Mouse (Mus musculus): ENCODE results near the gene Gls2. TPM values are rescaled to one million over a fixed set of nuclear protein-coding genes. Genes with fewer than 3 reads are reported as not detected.
A peak's percentile ranks its signal among the peaks of the same experiment; 100 is the strongest.
"Not testable (repeated sequence)": the region's sequence is repeated elsewhere in the genome, so short reads cannot be mapped to it uniquely, and the experiment has no call there.

The Gls2 gene
- polyA plus RNA-seq, 2 experiments: 3.7 to 5.5 TPM

GRCm38 (mm10) chr10:128185959-128186358 lies 8.3 kb upstream of the Gls2 start:
- peaks cover 13 to 18% of the 10 kb centered on the region in 2 experiments for H3K4me1 ChIP-seq (replicated peaks; ENCODE audit: control insufficient read depth in 2 of 2, insufficient read depth in 2 of 2, low read length in 1 of 2)
- ATAC-seq (ENCODE audit: insufficient read depth) (peak; percentile 40; the same call in 1 of the 2 replicates), DNase-seq (ENCODE audit: low read depth in 3 of 3, low spot score in 3 of 3) (peak; percentile 77 to 85 (median 81))
- 54% methylated on average over 2 of the region's 2 CpGs for WGBS (ENCODE audit: insufficient replicate concordance)
- no peaks in the 10 kb centered on the region for H3K36me3 ChIP-seq (replicated peaks; ENCODE audit: control insufficient read depth, insufficient read depth, low read depth)
- no peak overlapping the region for H3K9ac ChIP-seq (replicated peaks)
- no peak overlapping the region for H3K4me2 ChIP-seq (ENCODE audit: low read depth)
- no peaks in the 10 kb centered on the region for H3K9me3 ChIP-seq (ENCODE audit: control insufficient read depth, low read length)
- no peak overlapping the region for H3K4me3 ChIP-seq (ENCODE audit: insufficient read depth in 1 of 2, low read depth in 2 of 2, low read length in 2 of 2)
- no peaks in the 10 kb centered on the region for H3K27me3 ChIP-seq (ENCODE audit: control insufficient read depth, insufficient read depth, low read length)
- TF ChIP-seq EP300 (IDR thresholded peaks at IDR 0.05; ENCODE audit: low read depth) (no peak), CTCF (IDR thresholded peaks at IDR 0.05; ENCODE audit: low read depth) (peak; percentile 98)
- H3K27ac ChIP-seq: no peak overlapping the region; the same call in 1 of the 2 replicates

DNA sequence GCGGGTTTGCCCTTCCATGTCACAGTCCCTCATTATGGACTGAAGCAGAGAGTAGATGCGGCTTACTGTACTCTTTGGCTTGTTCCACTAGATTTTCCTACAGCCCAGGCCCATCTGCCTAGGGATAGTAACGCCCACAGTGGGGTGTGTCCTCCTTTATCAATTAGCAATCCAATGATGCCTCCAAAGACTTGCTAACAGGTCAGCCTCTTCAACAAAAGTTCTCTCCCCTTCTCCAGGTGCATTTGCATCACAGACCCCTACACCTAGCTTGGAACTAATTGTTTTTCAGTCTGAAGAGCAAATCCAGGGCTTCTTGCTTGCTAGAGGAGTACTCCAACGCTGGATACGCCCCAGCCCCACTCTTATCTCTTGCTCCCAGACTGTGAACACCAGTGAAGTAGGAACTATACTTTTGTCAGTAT lies 7.1 kb upstream of the Gls2 start:
- peak overlapping the region; percentile 89 for H3K27ac ChIP-seq

DNA sequence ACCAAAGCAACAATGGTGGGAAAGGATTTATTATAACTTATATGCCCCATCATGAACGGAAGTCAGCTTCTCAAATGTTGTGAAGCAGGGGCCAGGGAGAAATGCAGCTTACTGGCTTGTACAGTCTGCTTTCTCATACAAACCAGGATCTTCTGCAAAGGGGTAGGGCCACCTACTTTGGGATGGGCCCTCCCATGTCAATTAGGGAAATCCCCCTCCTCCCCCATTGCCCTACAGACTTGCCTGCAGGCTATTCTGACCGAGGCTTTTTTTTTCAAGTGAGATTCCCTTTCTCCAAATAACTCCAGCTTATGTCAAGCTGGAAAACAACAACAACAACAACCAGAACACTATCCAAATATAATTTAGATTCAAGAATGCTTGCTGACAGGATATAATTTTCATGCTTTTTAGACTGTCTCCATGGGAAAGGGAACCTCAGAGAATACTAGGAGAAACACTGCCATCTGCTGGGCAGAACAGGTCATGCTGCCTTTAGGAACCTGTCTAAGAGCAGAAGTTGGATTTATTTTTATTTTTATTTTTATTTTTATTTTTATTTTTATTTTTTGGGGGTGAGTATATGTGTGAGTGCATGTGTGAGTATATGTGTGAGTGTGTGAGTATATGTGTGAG lies 5.9 kb upstream of the Gls2 start:
- ATAC-seq (ENCODE audit: insufficient read depth) (no peak), DNase-seq (ENCODE audit: low read depth in 3 of 3, low spot score in 3 of 3) (peak; percentile 69 to 72 (median 70))
- peaks cover 13 to 18% of the 10 kb centered on the region in 2 experiments for H3K4me1 ChIP-seq (replicated peaks; ENCODE audit: control insufficient read depth in 2 of 2, insufficient read depth in 2 of 2, low read length in 1 of 2)
- no peak for TF ChIP-seq EP300 (IDR thresholded peaks at IDR 0.05; ENCODE audit: low read depth)
- TF ChIP-seq CTCF (IDR thresholded peaks at IDR 0.05; ENCODE audit: low read depth): peak; percentile 80
- no peak overlapping the region for H3K9ac ChIP-seq (replicated peaks)
- no peaks in the 10 kb centered on the region for H3K36me3 ChIP-seq (replicated peaks; ENCODE audit: control insufficient read depth, insufficient read depth, low read depth)
- H3K4me2 ChIP-seq (ENCODE audit: low read depth): no peak overlapping the region
- peak overlapping the region; percentile 63 for H3K27ac ChIP-seq
- H3K4me3 ChIP-seq (ENCODE audit: insufficient read depth in 1 of 2, low read depth in 2 of 2, low read length in 2 of 2): no peak overlapping the region
- 51% methylated on average over 2 of the region's 2 CpGs for WGBS (ENCODE audit: insufficient replicate concordance)
- no peaks in the 10 kb centered on the region for H3K9me3 ChIP-seq (ENCODE audit: control insufficient read depth, low read length)
- H3K27me3 ChIP-seq (ENCODE audit: control insufficient read depth, insufficient read depth, low read length): peaks cover 3% of the 10 kb centered on the region; the same call in 1 of the 2 replicates

More for the DNA sequence above, 7.1 kb upstream of the Gls2 start:
- H3K9me3 ChIP-seq (ENCODE audit: control insufficient read depth, low read length): no peaks in the 10 kb centered on the region
- peak overlapping the region; percentile 51 for H3K9ac ChIP-seq (replicated peaks)
- peak overlapping the region; percentile 60 for H3K4me2 ChIP-seq (ENCODE audit: low read depth)
- DNase-seq (ENCODE audit: low read depth in 3 of 3, low spot score in 3 of 3) (peak; percentile 68 to 73 (median 72)), ATAC-seq (ENCODE audit: insufficient read depth) (peak; percentile 90)
- H3K27me3 ChIP-seq (ENCODE audit: control insufficient read depth, insufficient read depth, low read length): no peaks in the 10 kb centered on the region
- H3K4me1 ChIP-seq (replicated peaks; ENCODE audit: control insufficient read depth in 2 of 2, insufficient read depth in 2 of 2, low read length in 1 of 2): peaks cover 13 to 18% of the 10 kb centered on the region in 2 experiments
- 28% methylated on average over 5 of the region's 5 CpGs for WGBS (ENCODE audit: insufficient replicate concordance)
- no peak overlapping the region for H3K4me3 ChIP-seq (ENCODE audit: insufficient read depth in 1 of 2, low read depth in 2 of 2, low read length in 2 of 2)
- H3K36me3 ChIP-seq (replicated peaks; ENCODE audit: control insufficient read depth, insufficient read depth, low read depth): no peaks in the 10 kb centered on the region
- TF ChIP-seq CTCF (IDR thresholded peaks at IDR 0.05; ENCODE audit: low read depth) (no peak), EP300 (IDR thresholded peaks at IDR 0.05; ENCODE audit: low read depth) (peak; percentile 66)

- Histone ChIP-seq H3K9me3 (ENCODE audit: control insufficient read depth, low read length) (no peaks in the 10 kb centered on the region), H3K4me3 (ENCODE audit: insufficient read depth in 1 of 2, low read depth in 2 of 2, low read length in 2 of 2) (no peak overlapping the region), H3K4me2 (ENCODE audit: low read depth) (no peak overlapping the region), H3K4me1 (replicated peaks; ENCODE audit: control insufficient read depth in 2 of 2, insufficient read depth in 2 of 2, low read length in 1 of 2) (peaks cover 13 to 16% of the 10 kb centered on the region in 2 experiments), H3K27ac (no peak overlapping the region), H3K36me3 (replicated peaks; ENCODE audit: control insufficient read depth, insufficient read depth, low read depth) (no peaks in the 10 kb centered on the region), H3K9ac (replicated peaks) (no peak overlapping the region), H3K27me3 (ENCODE audit: control insufficient read depth, insufficient read depth, low read length) (peaks cover 24% of the 10 kb centered on the region)
- no peak for DNase-seq (ENCODE audit: low read depth in 3 of 3, low spot score in 3 of 3)
- no peak for ATAC-seq (ENCODE audit: insufficient read depth)
- no peak for TF ChIP-seq EP300 (IDR thresholded peaks at IDR 0.05; ENCODE audit: low read depth)
- no peak for TF ChIP-seq CTCF (IDR thresholded peaks at IDR 0.05; ENCODE audit: low read depth)
- WGBS (ENCODE audit: insufficient replicate concordance): 35% methylated on average over 2 of the region's 2 CpGs
These were observed 2.8 kb upstream of the Gls2 start for GRCm38 (mm10) chr10:128191472-128191871.

DNA sequence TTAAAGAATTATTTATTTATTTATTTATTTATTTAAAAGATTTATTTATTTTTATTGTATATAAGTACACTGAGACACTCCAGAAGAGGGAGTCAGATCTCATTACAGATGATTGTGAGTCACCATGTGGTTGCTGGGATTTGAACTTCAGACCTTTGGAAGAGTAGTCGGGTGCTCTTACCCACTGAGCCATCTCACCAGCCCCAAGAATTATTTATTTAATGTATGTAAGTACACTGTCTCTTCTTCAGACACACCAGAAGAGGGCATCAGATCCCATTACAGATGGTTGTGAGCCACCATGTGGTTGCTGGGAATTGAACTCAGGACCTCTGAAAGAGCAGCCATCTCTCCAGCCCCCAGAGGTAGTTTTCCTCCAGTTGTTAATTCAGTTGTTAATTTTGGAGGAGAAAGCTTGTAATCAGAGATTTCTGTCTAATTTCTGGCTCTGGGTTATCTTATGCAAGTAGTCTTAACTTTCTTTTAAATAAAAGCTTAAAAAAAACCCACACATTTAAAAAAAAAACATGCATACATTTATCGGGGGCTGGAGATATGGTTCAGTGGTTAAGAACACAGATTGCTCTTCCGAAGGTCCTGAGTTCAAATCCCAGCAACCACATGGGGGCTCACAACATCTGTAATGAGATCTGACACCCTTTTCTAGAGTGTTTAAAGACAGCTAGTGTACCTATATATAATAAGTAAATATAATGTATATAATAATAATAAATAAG lies 2.1 kb upstream of the Gls2 start:
- not testable (repeated sequence) for ATAC-seq (ENCODE audit: insufficient read depth); H3K4me3 ChIP-seq (ENCODE audit: insufficient read depth in 1 of 2, low read depth in 2 of 2, low read length in 2 of 2); H3K27ac ChIP-seq; H3K9me3 ChIP-seq (ENCODE audit: control insufficient read depth, low read length); H3K4me2 ChIP-seq (ENCODE audit: low read depth); H3K36me3 ChIP-seq (replicated peaks; ENCODE audit: control insufficient read depth, insufficient read depth, low read depth); H3K4me1 ChIP-seq (replicated peaks; ENCODE audit: control insufficient read depth in 2 of 2, insufficient read depth in 2 of 2, low read length in 1 of 2); H3K9ac ChIP-seq (replicated peaks); DNase-seq (ENCODE audit: low read depth in 3 of 3, low spot score in 3 of 3)
- 76% methylated on average over 3 of the region's 3 CpGs for WGBS (ENCODE audit: insufficient replicate concordance)
- H3K27me3 ChIP-seq (ENCODE audit: control insufficient read depth, insufficient read depth, low read length): peaks cover 26% of the 10 kb centered on the region

Measured in liver, embryonic 14.5 days (tissue).